ENCODE assay signal across 26 mouse cellular contexts in the genomic region with DNA sequence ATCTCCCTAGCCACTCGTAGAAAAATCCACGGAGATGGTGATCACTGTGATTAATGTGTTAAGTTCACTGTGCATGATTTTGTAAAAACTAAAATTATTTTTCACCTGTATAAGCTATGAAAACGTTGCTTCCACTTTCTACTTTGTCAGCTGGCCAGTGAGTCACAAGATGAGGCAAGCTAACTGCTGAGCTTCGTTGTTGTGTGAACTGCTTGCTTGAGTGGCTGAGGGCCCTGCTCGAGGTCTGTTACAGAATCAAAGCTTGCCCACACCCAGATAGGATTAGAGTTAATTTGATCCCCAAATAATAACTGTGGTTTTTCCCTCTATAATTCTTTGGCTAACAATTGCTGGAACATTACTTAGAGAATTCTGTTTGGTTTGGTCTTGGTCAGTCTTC. TPM values are rescaled to one million over a fixed set of nuclear protein-coding genes. Genes with fewer than 3 reads are reported as not detected.
"Had no signal": no experiment of that assay in that cellular context is flagged by ENCODE, and none has a peak within 500 bp of the region (broad histone marks: within the 10 kb centered on the region; RNA-seq: fewer than 3 reads in every experiment).

No protein-coding gene starts in this region.

RNA-seq across cellular contexts. Expression of gene 9930111J21Rik2, which starts 0.9 kb away (rescaled TPM):
- polyA plus RNA-seq: heart, embryonic 11.5 days had no signal

RNA-seq across cellular contexts. Expression of gene Tgtp2, which starts 12.1 kb away (rescaled TPM):
- total RNA-seq: heart, postnatal 10 days; heart, postnatal 4 days; hindbrain, postnatal 0 days; layer of hippocampus, adult 18-20 months; layer of hippocampus, postnatal 14 days had no signal
- polyA plus RNA-seq: heart, embryonic 10.5 days; heart, embryonic 11.5 days; heart, embryonic 12.5 days; heart, embryonic 14.5 days; hindbrain, embryonic 10.5 days; hindbrain, embryonic 11.5 days; hindbrain, embryonic 12.5 days; hindbrain, embryonic 13.5 days; hindbrain, embryonic 14.5 days; hindbrain, embryonic 15.5 days; kidney, embryonic 14.5 days; kidney, embryonic 15.5 days had no signal

RNA-seq across cellular contexts. Expression of gene Tgtp1, which starts 57.9 kb away (rescaled TPM):
- total RNA-seq: hindbrain, postnatal 0 days; layer of hippocampus, postnatal 10 days had no signal
- polyA plus RNA-seq: heart, embryonic 11.5 days; heart, embryonic 12.5 days; hindbrain, embryonic 10.5 days; hindbrain, embryonic 11.5 days; hindbrain, embryonic 12.5 days; hindbrain, embryonic 14.5 days; hindbrain, embryonic 15.5 days had no signal

RNA-seq across cellular contexts. Expression of gene Gm12185, which starts 59.9 kb away (rescaled TPM):
- total RNA-seq: hindbrain, postnatal 0 days; layer of hippocampus, postnatal 10 days; layer of hippocampus, postnatal 14 days had no signal
- polyA plus RNA-seq: heart, embryonic 10.5 days; heart, embryonic 11.5 days; heart, embryonic 12.5 days; heart, embryonic 14.5 days; heart, embryonic 15.5 days; heart, postnatal 0 days; hindbrain, embryonic 10.5 days; hindbrain, embryonic 11.5 days; hindbrain, embryonic 12.5 days; hindbrain, embryonic 13.5 days; hindbrain, embryonic 14.5 days; hindbrain, embryonic 15.5 days; hindbrain, embryonic 16.5 days; hindbrain, postnatal 0 days; intestine, embryonic 15.5 days; intestine, embryonic 16.5 days; intestine, postnatal 0 days; kidney, embryonic 14.5 days; kidney, embryonic 15.5 days; kidney, embryonic 16.5 days; kidney, postnatal 0 days had no signal
